Comparison of ENCODE assay signal across 15 mouse cellular contexts in genomic region chr11:79830567-79831055, GRCm38 (mm10).
"Had no signal": no experiment of that assay in that cellular context is flagged by ENCODE, and none has a peak within 500 bp of the region (broad histone marks: within the 10 kb centered on the region; RNA-seq: fewer than 3 reads in every experiment).

No protein-coding gene starts in this region.

- H3K4me3 ChIP-seq: limb, embryonic 10.5 days; liver, embryonic 15.5 days; midbrain, embryonic 13.5 days; myocyte; neural tube, embryonic 15.5 days had no signal

- H3K36me3 ChIP-seq: limb, embryonic 10.5 days; liver, embryonic 15.5 days; midbrain, embryonic 13.5 days; neural tube, embryonic 15.5 days had no signal

- H3K9ac ChIP-seq: liver, embryonic 15.5 days; midbrain, embryonic 13.5 days; neural tube, embryonic 15.5 days had no signal

- H3K4me2 ChIP-seq: liver, embryonic 11.5 days; liver, embryonic 15.5 days; midbrain, embryonic 13.5 days; neural tube, embryonic 15.5 days had no signal

- ATAC-seq: midbrain, embryonic 13.5 days had no signal

- H3K27me3 ChIP-seq: liver, embryonic 15.5 days; midbrain, embryonic 13.5 days; neural tube, embryonic 15.5 days had no signal

- H3K4me1 ChIP-seq: liver, embryonic 15.5 days; midbrain, embryonic 13.5 days had no signal

- H3K9me3 ChIP-seq: limb, embryonic 10.5 days; liver, embryonic 15.5 days; midbrain, embryonic 13.5 days; neural tube, embryonic 15.5 days had no signal

- DNase-seq: kidney, adult 11 months; kidney, adult 9 months; kidney, postnatal 36 days; layer of hippocampus, adult 9-11 months; layer of hippocampus, postnatal 36 days; right cerebral cortex, adult 18-20 months; right cerebral cortex, postnatal 25 days; thymus, postnatal 36 days had no signal

- H3K27ac ChIP-seq: kidney, postnatal 0 days; limb, embryonic 10.5 days; liver, embryonic 15.5 days; midbrain, embryonic 13.5 days; neural tube, embryonic 15.5 days had no signal
